Mouse (Mus musculus) hindbrain, postnatal 0 days (tissue): ENCODE measurements at regions not wholly inside any gene's neighbourhood (a gene's known extent, or its start where the extent isn't known, plus 50 kb on each side); places are given as distances from the start of the nearest gene placed in this dataset.
"Not testable (repeated sequence)": the region's sequence is repeated elsewhere in the genome, so short reads cannot be mapped to it uniquely, and the experiment has no call there.

Experiments
- ATAC-seq: fragments of 200-750 bp; cut with Nextera tagmentation; 2 replicates; pipeline ENCODE4 v1.8.0; 2017; ENCODE audit warnings: mild to moderate bottlenecking, moderate TSS enrichment, moderate library complexity
- DNase-seq: peaks from one replicate; pipeline ENCODE4 v3.0.0-alpha.2; 2015; ENCODE audit warnings: low spot score
- H3K27ac ChIP-seq: fragments of 300-500 bp; sonication (generic); 2 replicates; pipeline ENCODE4 v1.5.1; 2014; ENCODE audit warnings: mild to moderate bottlenecking
- H3K27me3 ChIP-seq: fragments of 300-500 bp; sonication (generic); 2 replicates; pipeline ENCODE4 v1.6.1; 2014; ENCODE audit warnings: low read length, mixed read lengths; ENCODE audit not compliant: insufficient read depth
- H3K36me3 ChIP-seq: fragments of 300-500 bp; sonication (generic); 2 replicates; pipeline ENCODE4 v1.6.1; 2014; ENCODE audit warnings: low read length, mixed read lengths; ENCODE audit not compliant: insufficient read depth
- H3K4me1 ChIP-seq: fragments of 300-500 bp; sonication (generic); 2 replicates; pipeline ENCODE4 v1.6.1; 2014; ENCODE audit warnings: antibody characterized with exemption, low read length, mixed read lengths; ENCODE audit not compliant: insufficient read depth
- H3K4me2 ChIP-seq: fragments of 300-500 bp; sonication (generic); 2 replicates; pipeline ENCODE4 v1.6.1; 2014; ENCODE audit warnings: low read depth, mild to moderate bottlenecking, low read length, moderate library complexity, mixed read lengths
- H3K4me3 ChIP-seq: fragments of 300-500 bp; sonication (generic); 2 replicates; pipeline ENCODE4 v1.5.1; 2014; ENCODE audit warnings: low read length
- H3K9ac ChIP-seq: fragments of 300-500 bp; sonication (generic); replicated peaks from 2 replicates; pipeline ENCODE4 v1.6.1; 2014; ENCODE audit warnings: mild to moderate bottlenecking, low read length, moderate library complexity, mixed read lengths
- H3K9me3 ChIP-seq: fragments of 300-500 bp; sonication (generic); 2 replicates; pipeline ENCODE4 v1.6.1; 2016; ENCODE audit warnings: low read length, mixed read lengths
- CTCF ChIP-seq: IDR thresholded peaks from 2 replicates; pipeline ENCODE4 v1.5.1; 2016; ENCODE audit warnings: antibody characterized with exemption, control low read depth, low read depth
- WGBS: fragments of 180-500 bp; shearing (Covaris S2); extraction: QIAGEN DNeasy Blood & Tissue Kit; methylation state at CpG from one replicate; pipeline ENCODE4 v1.1.7; 2014; 5-methylcytosine and 5-hydroxymethylcytosine counted together

- DNase-seq (no peak), ATAC-seq (no peak)
- no peaks in the 10 kb centered on the region for H3K4me1 ChIP-seq
- no peaks in the 10 kb centered on the region for H3K36me3 ChIP-seq
- TF ChIP-seq CTCF = no peak
- no peaks in the 10 kb centered on the region for H3K27me3 ChIP-seq
- 90% methylated on average over 7 of the region's 7 CpGs for WGBS
- no peak overlapping the region for H3K27ac ChIP-seq
- H3K9me3 ChIP-seq = no peaks in the 10 kb centered on the region
- H3K9ac ChIP-seq = no peak overlapping the region
- no peak overlapping the region for H3K4me3 ChIP-seq
- no peak overlapping the region for H3K4me2 ChIP-seq
Measured at GRCm38 (mm10) chr17:35758769-35759168, 54.3 kb upstream of the Ddr1 start.

GRCm38 (mm10) chr17:35759740-35760139 lies 55.3 kb upstream of the Ddr1 start:
- no peak overlapping the region for H3K9ac ChIP-seq
- no peaks in the 10 kb centered on the region for H3K9me3 ChIP-seq
- H3K27ac ChIP-seq = no peak overlapping the region
- ATAC-seq = no peak
- TF ChIP-seq CTCF = no peak
- WGBS = 62% methylated on average over 6 of the region's 6 CpGs
- H3K4me3 ChIP-seq = no peak overlapping the region
- DNase-seq = no peak
- H3K27me3 ChIP-seq = no peaks in the 10 kb centered on the region
- no peaks in the 10 kb centered on the region for H3K36me3 ChIP-seq
- no peaks in the 10 kb centered on the region for H3K4me1 ChIP-seq
- no peak overlapping the region for H3K4me2 ChIP-seq

GRCm38 (mm10) chr17:35762614-35763013 lies 58.2 kb upstream of the Ddr1 start:
- H3K27ac ChIP-seq = no peak overlapping the region
- 89% methylated on average over 9 of the region's 9 CpGs for WGBS
- H3K9ac ChIP-seq = no peak overlapping the region
- no peak overlapping the region for H3K4me3 ChIP-seq
- H3K36me3 ChIP-seq = no peaks in the 10 kb centered on the region
- no peak for ATAC-seq
- TF ChIP-seq CTCF = no peak
- H3K4me2 ChIP-seq = no peak overlapping the region
- H3K9me3 ChIP-seq = no peaks in the 10 kb centered on the region
- no peak for DNase-seq
- H3K4me1 ChIP-seq = no peaks in the 10 kb centered on the region
- no peaks in the 10 kb centered on the region for H3K27me3 ChIP-seq

GRCm38 (mm10) chr17:35763101-35763500 lies 58.4 kb upstream of the Ier3 start:
- H3K4me3 ChIP-seq = no peak overlapping the region
- 87% methylated on average over 5 of the region's 5 CpGs for WGBS
- no peak overlapping the region for H3K4me2 ChIP-seq
- ATAC-seq = no peak
- no peak overlapping the region for H3K9ac ChIP-seq
- TF ChIP-seq CTCF = no peak
- DNase-seq = no peak
- no peaks in the 10 kb centered on the region for H3K9me3 ChIP-seq
- H3K27ac ChIP-seq = no peak overlapping the region
- no peaks in the 10 kb centered on the region for H3K4me1 ChIP-seq
- no peaks in the 10 kb centered on the region for H3K36me3 ChIP-seq
- no peaks in the 10 kb centered on the region for H3K27me3 ChIP-seq

- Histone ChIP-seq H3K4me1 (no peaks in the 10 kb centered on the region), H3K36me3 (no peaks in the 10 kb centered on the region), H3K4me2 (no peak overlapping the region), H3K9ac (no peak overlapping the region), H3K27ac (no peak overlapping the region), H3K27me3 (no peaks in the 10 kb centered on the region), H3K4me3 (no peak overlapping the region), H3K9me3 (no peaks in the 10 kb centered on the region)
- TF ChIP-seq CTCF = peak; percentile 60
- WGBS = 33% methylated on average over 6 of the region's 6 CpGs
- peak; percentile 16 for DNase-seq
- ATAC-seq = no peak
Measured at GRCm38 (mm10) chr17:35763866-35764265, 57.6 kb upstream of the Ier3 start.

- H3K27ac ChIP-seq = no peak overlapping the region
- H3K4me3 ChIP-seq = no peak overlapping the region
- no peak for TF ChIP-seq CTCF
- no peak overlapping the region for H3K9ac ChIP-seq
- WGBS = 90% methylated on average over 9 of the region's 9 CpGs
- H3K36me3 ChIP-seq = no peaks in the 10 kb centered on the region
- no peak overlapping the region for H3K4me2 ChIP-seq
- no peak for DNase-seq
- H3K27me3 ChIP-seq = no peaks in the 10 kb centered on the region
- H3K4me1 ChIP-seq = no peaks in the 10 kb centered on the region
- no peaks in the 10 kb centered on the region for H3K9me3 ChIP-seq
- no peak for ATAC-seq
Measured at GRCm38 (mm10) chr17:35766406-35766805, 55.1 kb upstream of the Ier3 start.

- no peaks in the 10 kb centered on the region for H3K36me3 ChIP-seq
- no peaks in the 10 kb centered on the region for H3K4me1 ChIP-seq
- no peak overlapping the region for H3K27ac ChIP-seq
- no peaks in the 10 kb centered on the region for H3K9me3 ChIP-seq
- H3K4me2 ChIP-seq = no peak overlapping the region
- 54% methylated on average over 5 of the region's 5 CpGs for WGBS
- TF ChIP-seq CTCF = no peak
- no peak overlapping the region for H3K9ac ChIP-seq
- DNase-seq (no peak), ATAC-seq (0 out of 2 replicates have a peak, but pooled peaks have one; percentile 10)
- no peaks in the 10 kb centered on the region for H3K27me3 ChIP-seq
- H3K4me3 ChIP-seq = no peak overlapping the region
Measured at GRCm38 (mm10) chr17:35769175-35769960, 52.1 kb upstream of the Ier3 start.

- H3K4me2 ChIP-seq, H3K36me3 ChIP-seq, H3K4me1 ChIP-seq, H3K9me3 ChIP-seq, H3K27me3 ChIP-seq, H3K9ac ChIP-seq, H3K4me3 ChIP-seq, ATAC-seq, H3K27ac ChIP-seq, DNase-seq: not testable (repeated sequence)
- 86% methylated on average over 4 of the region's 4 CpGs for WGBS
Measured at GRCm38 (mm10) chr17:35769961-35770276, 51.6 kb upstream of the Ier3 start.
